Mouse (Mus musculus): Measurements from ENCODE around the gene Map4k4. TPM values are rescaled to one million over a fixed set of nuclear protein-coding genes. Genes with fewer than 3 reads are reported as not detected.

Map4k4 gene
- total RNA-seq, 2 experiments from 2014 or later: 155 to 174 TPM

DNA sequence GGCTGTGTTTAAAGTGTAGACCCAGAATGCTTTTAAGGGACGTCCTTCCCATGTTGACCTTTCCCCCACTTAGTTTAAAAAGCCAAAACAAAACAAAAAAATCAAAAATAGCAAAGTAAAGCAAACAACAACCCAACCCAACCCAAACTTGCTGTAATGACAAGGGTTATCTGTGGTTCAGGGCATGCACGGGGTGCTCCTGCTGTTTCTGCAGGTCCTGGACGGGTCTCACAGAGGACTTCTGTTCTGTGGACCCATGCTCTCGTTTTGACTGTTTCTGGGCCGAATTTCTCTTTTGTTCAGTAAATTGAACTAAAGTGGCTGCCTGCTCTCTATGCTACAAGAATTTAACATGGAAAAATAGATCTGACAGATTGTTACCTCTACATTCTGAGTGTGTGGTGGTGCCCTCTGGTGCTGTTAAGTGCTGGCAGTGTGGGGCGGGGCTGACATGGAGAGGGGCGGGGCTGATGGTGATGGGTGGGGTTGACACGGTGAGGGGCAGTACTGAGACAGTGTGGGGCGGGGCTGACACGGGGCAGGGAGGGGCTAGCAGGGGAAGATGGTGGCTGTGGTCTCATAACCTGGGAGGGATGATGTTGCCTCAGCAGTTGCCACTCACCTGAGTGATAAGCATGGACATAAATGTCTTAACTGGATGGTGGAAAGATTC, 49.2 kb downstream of the Map4k4 start:
- intact Hi-C loops (cut with DNase I): no loop called here
- no peak for DNase-seq (ENCODE audit: low spot score)

- DNase-seq (ENCODE audit: low spot score): no peak
- intact Hi-C loops (cut with DNase I): no loop called here
Observed at GRCm38 (mm10) chr1:39950590-39950989, 49.9 kb downstream of the Map4k4 start.

DNA sequence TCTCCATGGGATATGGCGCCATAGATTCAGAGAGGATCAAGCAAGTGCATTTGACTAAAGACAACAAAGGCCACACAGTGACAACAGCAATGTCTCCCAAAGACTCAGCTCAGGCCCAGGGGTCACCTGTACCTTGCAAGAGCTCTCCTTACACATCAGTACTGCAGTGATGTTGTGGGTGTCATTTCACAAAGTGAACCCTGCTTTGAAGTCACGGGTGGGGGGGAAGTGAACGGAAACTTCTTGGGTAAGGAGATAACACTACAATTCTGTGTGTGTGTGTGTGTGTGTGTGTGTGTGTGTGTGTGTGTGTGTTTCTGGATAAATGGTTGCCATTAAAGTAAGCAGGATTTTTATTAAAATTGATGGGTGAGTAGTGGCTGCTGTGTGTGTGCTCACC, 53.9 kb downstream of the Map4k4 start:
- DNase-seq (ENCODE audit: low spot score): no peak

GRCm38 (mm10) chr1:39956712-39957111, 56.0 kb downstream of the Map4k4 start:
- DNase-seq (ENCODE audit: low spot score): no peak
- intact Hi-C loops (cut with DNase I): no loop called here

More for the DNA sequence above, 53.9 kb downstream of the Map4k4 start:
- intact Hi-C loops (cut with DNase I): no loop called here

DNA sequence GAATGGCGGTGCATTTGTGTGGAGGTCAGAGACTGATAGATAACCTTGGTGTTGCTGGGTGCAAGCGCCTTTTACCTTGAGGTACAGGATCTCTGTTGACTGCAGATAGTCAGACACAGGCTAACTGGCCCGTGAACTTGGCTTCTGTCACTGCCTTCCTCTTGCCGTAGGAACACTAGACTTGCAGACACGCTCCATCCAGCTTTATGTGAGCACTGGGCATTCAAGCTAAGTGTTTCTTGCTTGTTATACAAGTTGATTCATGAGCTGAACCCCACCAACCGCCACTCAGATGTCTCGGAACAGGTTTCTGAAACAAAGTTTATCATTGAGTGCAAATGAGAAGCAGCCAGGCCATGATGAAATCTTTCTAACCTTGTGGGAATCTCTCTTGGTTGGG, 57.3 kb downstream of the Map4k4 start:
- DNase-seq (ENCODE audit: low spot score): no peak
- intact Hi-C loops (cut with DNase I): no loop called here

- DNase-seq (ENCODE audit: low spot score): no peak
- intact Hi-C loops (cut with DNase I): no loop called here
Observed at GRCm38 (mm10) chr1:39960623-39961022, 59.9 kb downstream of the Map4k4 start.

DNA sequence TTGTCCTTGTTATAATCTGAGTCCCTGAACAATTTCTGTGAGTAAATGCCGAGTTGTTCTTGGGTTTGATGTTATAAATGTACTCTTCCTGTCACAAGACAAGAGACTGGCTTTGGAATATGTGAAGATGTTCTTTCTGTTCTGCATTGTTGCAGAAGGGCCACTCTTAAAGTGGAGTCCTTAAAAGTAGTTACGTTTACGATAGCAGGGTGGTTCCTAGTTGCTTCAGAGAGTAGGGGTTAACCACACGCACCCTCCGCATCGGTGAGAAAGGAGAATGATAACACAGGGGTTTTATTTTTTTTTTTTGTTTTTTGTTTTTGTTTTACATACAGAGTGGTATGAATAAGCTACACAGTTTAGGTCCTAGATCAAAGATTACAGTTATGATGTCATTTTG, 60.4 kb downstream of the Map4k4 start:
- no peak for DNase-seq (ENCODE audit: low spot score)
- intact Hi-C loops (cut with DNase I): no loop called here

- intact Hi-C loops (cut with DNase I): no loop called here
Observed at GRCm38 (mm10) chr1:39962321-39962720, 61.6 kb downstream of the Map4k4 start.

DNA sequence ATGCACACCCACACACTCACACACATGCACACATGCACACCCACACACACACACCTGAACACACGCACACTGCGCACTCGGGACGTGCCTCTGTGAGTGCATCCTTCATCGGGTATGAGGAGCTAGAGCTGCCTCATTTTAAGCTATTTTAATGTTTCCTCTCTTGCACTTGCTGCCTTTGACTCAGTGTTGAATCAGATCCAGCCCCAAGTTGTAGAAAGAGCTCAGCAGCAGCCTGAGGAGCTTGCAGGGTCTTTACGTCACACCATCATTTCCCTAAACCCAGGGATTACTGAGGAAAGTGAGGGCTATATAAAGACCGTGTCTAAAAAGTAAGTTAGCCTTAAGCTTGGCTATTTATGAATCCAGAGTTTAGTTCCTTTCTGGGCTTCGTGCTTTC, 62.1 kb downstream of the Map4k4 start:
- intact Hi-C loops (cut with DNase I): no loop called here
- no peak for DNase-seq (ENCODE audit: low spot score)

More at GRCm38 (mm10) chr1:39962321-39962720, 61.6 kb downstream of the Map4k4 start:
- DNase-seq (ENCODE audit: low spot score): no peak

DNA sequence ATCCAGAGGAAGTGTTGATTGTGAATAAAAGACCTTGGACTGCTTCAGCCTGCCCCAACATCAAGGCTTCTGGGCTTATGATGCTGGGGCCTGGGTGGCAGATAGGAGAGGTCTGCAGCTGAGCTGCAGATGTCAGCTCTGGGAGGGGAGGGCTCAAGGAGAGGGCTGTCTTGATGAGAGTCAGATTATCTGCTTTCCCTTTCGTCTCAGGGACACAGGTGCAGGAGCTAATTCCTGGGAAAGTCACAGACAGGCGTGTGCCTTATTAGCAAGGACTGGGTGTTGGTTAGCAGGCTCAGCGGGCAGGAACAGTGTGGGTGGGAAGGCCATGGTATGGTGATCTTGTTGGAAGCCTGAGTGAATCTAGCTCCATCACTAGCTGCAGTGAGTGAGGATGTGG, 63.1 kb downstream of the Map4k4 start:
- intact Hi-C loops (cut with DNase I): no loop called here
- DNase-seq (ENCODE audit: low spot score): no peak

- intact Hi-C loops (cut with DNase I): no loop called here
- no peak for DNase-seq (ENCODE audit: low spot score)
Observed at GRCm38 (mm10) chr1:39964427-39964826, 63.7 kb downstream of the Map4k4 start.

- intact Hi-C loops (cut with DNase I): no loop called here
- DNase-seq (ENCODE audit: low spot score): no peak
Observed at GRCm38 (mm10) chr1:39965461-39965860, 64.7 kb downstream of the Map4k4 start.

- no peak for DNase-seq (ENCODE audit: low spot score)
- intact Hi-C loops (cut with DNase I): no loop called here
Observed at GRCm38 (mm10) chr1:39968999-39969398, 68.3 kb downstream of the Map4k4 start.

GRCm38 (mm10) chr1:39969771-39970406, 69.2 kb downstream of the Map4k4 start:
- intact Hi-C loops (cut with DNase I): no loop called here
- DNase-seq (ENCODE audit: low spot score): no peak

GRCm38 (mm10) chr1:39972411-39972810, 71.7 kb downstream of the Map4k4 start:
- intact Hi-C loops (cut with DNase I): no loop called here
- no peak for DNase-seq (ENCODE audit: low spot score)

DNA sequence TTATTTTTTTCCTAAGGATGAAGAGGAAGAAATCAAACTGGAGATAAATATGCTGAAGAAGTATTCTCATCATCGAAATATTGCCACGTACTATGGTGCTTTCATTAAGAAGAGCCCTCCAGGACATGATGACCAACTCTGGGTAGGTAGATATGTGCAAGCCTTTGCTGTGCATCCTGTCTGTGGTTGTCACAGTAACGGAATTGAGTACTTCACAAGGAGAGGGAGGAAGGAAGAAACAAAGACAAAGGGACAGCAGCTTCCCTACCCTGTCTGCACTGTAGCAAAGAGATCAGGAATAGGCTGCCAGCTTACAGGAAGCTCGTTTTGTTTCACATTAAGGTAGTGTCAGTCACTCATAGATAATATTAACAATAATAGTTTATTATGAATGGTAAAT, 73.2 kb downstream of the Map4k4 start:
- intact Hi-C loops (cut with DNase I): no loop called here
- DNase-seq (ENCODE audit: low spot score): no peak

GRCm38 (mm10) chr1:39975005-39975404, 74.3 kb downstream of the Map4k4 start:
- no peak for DNase-seq (ENCODE audit: low spot score)
- intact Hi-C loops (cut with DNase I): loop anchor here (5.0 kb wide), 2 partner anchors 33 to 63 kb away; no protein-coding TSS in a partner anchor

DNA sequence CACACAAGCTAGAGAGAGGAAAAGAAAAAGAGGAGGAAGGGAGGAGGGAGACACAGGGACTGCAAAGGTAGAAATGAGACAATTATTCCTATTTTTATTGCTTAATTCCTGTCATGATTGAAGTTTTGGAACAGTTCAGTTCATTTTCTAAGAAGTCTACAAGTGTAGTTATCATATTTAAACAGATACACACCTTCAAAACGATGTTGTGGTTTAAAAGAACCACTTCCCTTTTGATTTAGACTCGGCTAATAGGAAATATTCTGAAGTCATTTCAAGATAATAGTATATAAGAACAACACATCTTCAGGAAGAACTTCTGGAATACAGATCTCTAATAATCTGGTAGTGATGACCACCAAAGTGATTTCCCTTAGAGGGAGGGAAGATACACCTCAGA, 75.4 kb downstream of the Map4k4 start:
- intact Hi-C loops (cut with DNase I): loop anchor here (5.0 kb wide), 2 partner anchors 34 to 64 kb away; no protein-coding TSS in a partner anchor
- DNase-seq (ENCODE audit: low spot score): no peak

DNA sequence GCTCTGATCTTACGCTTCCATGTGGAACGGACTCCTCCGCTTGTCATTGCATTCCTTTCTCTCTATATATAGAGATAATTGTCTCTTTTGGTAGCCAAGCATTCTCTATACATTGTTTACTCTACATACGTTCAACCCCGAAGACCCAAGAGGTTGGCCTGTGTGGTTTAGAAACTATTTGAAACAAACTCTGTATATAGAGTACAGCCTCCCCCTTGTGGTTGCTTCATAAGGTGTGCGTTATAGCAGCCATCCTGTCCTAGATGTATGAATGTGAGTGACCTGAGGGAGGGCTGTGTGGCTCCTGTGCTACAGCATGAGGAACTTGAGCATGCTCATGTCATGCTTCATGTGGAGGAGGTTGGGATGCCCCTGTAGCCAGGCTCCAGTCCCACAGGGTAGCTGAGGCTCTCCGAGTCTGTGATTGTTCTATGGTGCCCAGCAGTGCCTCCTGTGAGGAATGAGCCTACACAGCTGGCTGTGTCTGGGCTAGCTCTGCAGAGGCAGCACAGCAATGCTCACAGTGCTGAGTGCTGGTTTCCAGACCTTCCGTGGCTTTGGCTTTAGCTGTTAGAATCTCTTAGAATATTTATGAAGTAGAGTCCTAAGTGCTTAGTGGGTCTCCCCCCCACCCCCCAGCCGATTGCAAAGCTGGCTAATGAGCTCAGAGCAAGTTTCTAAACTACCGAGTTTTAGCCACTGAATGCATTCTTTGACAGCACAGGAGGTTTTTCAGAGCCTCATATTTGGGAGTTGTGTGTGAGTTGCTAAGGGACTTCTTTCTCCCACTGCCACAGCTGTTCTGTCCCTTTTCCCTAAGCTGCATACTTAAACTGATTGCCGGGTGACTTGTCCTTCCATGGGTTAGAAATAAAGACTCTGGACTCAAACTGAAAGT, 76.4 kb downstream of the Map4k4 start:
- no peak for DNase-seq (ENCODE audit: low spot score)
- intact Hi-C loops (cut with DNase I): loop anchor here (5.0 kb wide), 2 partner anchors 35 to 65 kb away; no protein-coding TSS in a partner anchor

DNA sequence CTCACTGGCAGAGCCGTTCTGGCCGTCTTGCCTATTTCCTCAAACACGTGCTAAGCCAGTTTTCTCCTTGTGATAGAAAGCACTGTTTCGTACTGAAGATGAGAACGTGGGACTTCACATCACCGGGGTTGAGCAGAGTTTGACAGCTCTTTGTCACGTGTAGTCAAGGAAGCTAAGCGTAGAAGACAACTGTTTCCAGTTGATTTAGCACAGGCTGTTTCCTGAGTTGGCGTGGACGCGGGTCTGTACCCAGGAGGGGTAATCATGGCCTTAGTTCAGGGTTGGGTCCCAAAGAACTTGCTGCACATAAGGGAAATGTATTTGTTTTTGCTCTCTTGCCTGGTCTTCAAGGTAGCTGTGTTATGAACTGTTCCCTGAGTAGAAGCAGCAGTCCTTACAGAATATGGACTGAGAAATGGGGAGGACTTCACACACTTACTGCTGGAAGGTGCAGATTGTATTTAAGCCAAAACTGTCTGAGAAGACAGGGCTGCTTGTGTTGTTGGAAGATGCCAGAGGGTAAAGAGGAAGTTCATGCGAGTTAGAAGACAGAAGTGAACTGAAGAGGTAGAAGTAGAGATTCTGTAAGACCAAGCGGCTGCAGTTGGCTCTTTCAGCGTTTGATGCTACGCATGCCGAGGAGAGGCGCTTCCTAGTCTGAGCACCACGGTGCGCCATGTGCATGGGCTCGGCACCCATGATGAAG, 78.2 kb downstream of the Map4k4 start:
- intact Hi-C loops (cut with DNase I): loop anchor here (5.0 kb wide), 2 partner anchors 37 to 67 kb away; no protein-coding TSS in a partner anchor
- DNase-seq (ENCODE audit: low spot score): no peak
